Mouse (Mus musculus) bone marrow macrophage, adult 2 months (primary cell): ENCODE results near the gene Dhdh.

Experiments used
- CTCF ChIP-seq: IDR thresholded peaks from 2 replicates; pipeline ENCODE4 v1.5.1; 2012; ENCODE audit warnings: low read depth, mild to moderate bottlenecking, low read length, moderate library complexity
- POLR2A ChIP-seq: IDR thresholded peaks from 2 replicates; pipeline ENCODE4 v1.6.1; 2012; ENCODE audit warnings: mild to moderate bottlenecking, low read depth, low read length, borderline replicate concordance

- TF ChIP-seq CTCF, result no peak
- no peak for TF ChIP-seq POLR2A
Measured at GRCm38 (mm10) chr7:45436444-45436843, 52.2 kb downstream of the Dhdh start.
